Mouse (Mus musculus): ENCODE data around the gene Fmnl1. TPM values are rescaled to one million over a fixed set of nuclear protein-coding genes. Genes with fewer than 3 reads are reported as not detected.

The Fmnl1 gene
- polyA plus RNA-seq, 1 experiment from 2014 or later: 0.70 TPM

DNA sequence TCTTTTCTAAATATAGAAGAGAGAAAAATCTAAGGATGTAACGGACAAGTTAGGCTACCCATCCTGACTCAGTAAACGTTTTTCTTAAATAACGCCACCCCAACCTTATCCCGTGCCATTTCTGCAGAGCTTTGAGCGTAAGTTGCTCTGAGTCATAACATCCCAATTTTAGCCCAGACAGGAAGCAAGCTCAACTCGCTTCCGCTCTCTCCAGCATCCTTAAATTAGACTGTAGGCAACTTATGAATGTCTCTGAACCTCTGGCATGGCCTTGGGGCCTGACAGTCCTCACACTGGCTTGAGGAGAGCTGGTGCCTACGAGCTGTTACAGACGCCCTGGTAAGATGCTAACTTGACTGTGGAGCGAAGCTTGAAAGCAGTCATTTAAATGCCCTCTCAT, 52.5 kb downstream of the Fmnl1 start:
- Histone ChIP-seq H3K36me3 (replicated peaks; ENCODE audit: control insufficient read depth, insufficient read depth, low read depth, low read length) (peaks cover 3% of the 10 kb centered on the region), H3K9ac (replicated peaks; ENCODE audit: low read length) (no peak overlapping the region)

DNA sequence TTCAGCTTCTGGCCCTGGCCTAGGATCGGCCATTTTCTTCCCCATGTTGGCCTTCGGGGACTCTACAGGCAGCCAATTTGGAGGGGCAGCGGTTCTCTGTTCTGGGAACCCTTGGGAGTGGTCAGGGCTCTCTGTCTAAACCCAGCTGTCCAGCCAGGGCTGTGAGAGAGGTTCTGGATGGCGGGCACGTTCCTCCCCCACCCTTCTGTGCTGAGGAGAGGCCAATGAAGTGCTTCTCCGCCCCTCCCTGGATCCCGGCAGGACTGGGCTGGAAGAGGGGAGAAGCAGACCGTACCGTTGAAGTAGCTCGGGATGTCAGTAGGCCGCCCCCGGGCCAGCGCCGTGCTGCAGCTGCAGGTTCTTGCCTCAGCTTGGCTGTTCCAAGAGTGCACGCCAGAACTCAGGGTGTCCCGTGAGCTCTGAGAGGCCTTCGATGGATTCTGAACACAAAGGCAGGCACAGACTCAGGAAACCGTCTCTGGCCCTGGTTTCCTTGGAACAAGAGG, 53.1 kb downstream of the Fmnl1 start:
- H3K9ac ChIP-seq (replicated peaks; ENCODE audit: low read length): no peak overlapping the region; the same call in 1 of the 2 replicates
- H3K4me3 ChIP-seq (ENCODE audit: low read depth, low read length): no peak overlapping the region
- DNase-seq (ENCODE audit: low spot score) (no peak), ATAC-seq (replicated peaks; ENCODE audit: insufficient number of reproducible peaks, low FRiP score, low TSS enrichment, low read depth) (no peak)
- H3K4me2 ChIP-seq (ENCODE audit: low read depth, low read length): no peak overlapping the region
- no peaks in the 10 kb centered on the region for H3K9me3 ChIP-seq (replicated peaks; ENCODE audit: control insufficient read depth, low read length)
- no peaks in the 10 kb centered on the region; the same call in 1 of the 2 replicates for H3K4me1 ChIP-seq (ENCODE audit: control insufficient read depth, insufficient read depth, low read length)
- 0 out of 2 replicates have a peak overlapping the region, but pooled peaks have one; percentile 13 for H3K27ac ChIP-seq (replicated peaks; ENCODE audit: low read depth, low read length)
- H3K27me3 ChIP-seq (ENCODE audit: control insufficient read depth, insufficient read depth, low read length): no peaks in the 10 kb centered on the region
- peaks cover 3% of the 10 kb centered on the region for H3K36me3 ChIP-seq (replicated peaks; ENCODE audit: control insufficient read depth, insufficient read depth, low read depth, low read length)
- 55% methylated on average over 18 of the region's 18 CpGs for WGBS

More for the DNA sequence above, 52.5 kb downstream of the Fmnl1 start:
- H3K9me3 ChIP-seq (replicated peaks; ENCODE audit: control insufficient read depth, low read length): no peaks in the 10 kb centered on the region
- H3K4me1 ChIP-seq (ENCODE audit: control insufficient read depth, insufficient read depth, low read length): peaks cover 1% of the 10 kb centered on the region; the same call in 1 of the 2 replicates
- WGBS: 90% methylated on average over 10 of the region's 10 CpGs
- no peak overlapping the region for H3K27ac ChIP-seq (replicated peaks; ENCODE audit: low read depth, low read length)
- DNase-seq (ENCODE audit: low spot score): no peak
- ATAC-seq (replicated peaks; ENCODE audit: insufficient number of reproducible peaks, low FRiP score, low TSS enrichment, low read depth): no peak
- H3K4me2 ChIP-seq (ENCODE audit: low read depth, low read length): no peak overlapping the region
- H3K4me3 ChIP-seq (ENCODE audit: low read depth, low read length): no peak overlapping the region
- no peaks in the 10 kb centered on the region for H3K27me3 ChIP-seq (ENCODE audit: control insufficient read depth, insufficient read depth, low read length)

DNA sequence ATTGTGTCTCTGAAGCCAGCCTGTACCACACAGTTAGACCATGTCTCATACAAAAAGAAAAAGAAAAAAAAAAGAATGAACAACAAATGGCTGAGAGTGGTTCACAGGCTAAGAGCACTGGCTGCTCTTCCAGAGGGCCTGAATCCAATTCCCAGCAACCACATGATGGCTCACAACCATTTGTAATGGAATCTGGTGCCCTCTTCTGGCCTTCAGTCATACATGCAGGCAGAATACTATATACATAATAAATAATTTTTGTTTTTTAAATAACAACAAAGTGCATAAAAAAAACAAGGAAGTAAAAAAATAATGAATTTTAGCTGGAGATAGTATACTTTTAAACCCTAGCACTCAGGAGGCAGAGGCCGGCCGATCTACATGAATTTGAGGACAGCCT, 58.7 kb downstream of the Fmnl1 start:
- H3K4me2 ChIP-seq (ENCODE audit: low read depth, low read length): no peak overlapping the region
- DNase-seq (ENCODE audit: low spot score) (no peak), ATAC-seq (replicated peaks; ENCODE audit: insufficient number of reproducible peaks, low FRiP score, low TSS enrichment, low read depth) (no peak)
- no peak overlapping the region for H3K9ac ChIP-seq (replicated peaks; ENCODE audit: low read length)
- 95% methylated on average over 2 of the region's 2 CpGs for WGBS
- no peak overlapping the region for H3K27ac ChIP-seq (replicated peaks; ENCODE audit: low read depth, low read length)
- H3K27me3 ChIP-seq (ENCODE audit: control insufficient read depth, insufficient read depth, low read length): no peaks in the 10 kb centered on the region
- H3K36me3 ChIP-seq (replicated peaks; ENCODE audit: control insufficient read depth, insufficient read depth, low read depth, low read length): no peaks in the 10 kb centered on the region; the same call in 1 of the 2 replicates
- H3K4me1 ChIP-seq (ENCODE audit: control insufficient read depth, insufficient read depth, low read length): no peaks in the 10 kb centered on the region
- H3K4me3 ChIP-seq (ENCODE audit: low read depth, low read length): no peak overlapping the region
- no peaks in the 10 kb centered on the region for H3K9me3 ChIP-seq (replicated peaks; ENCODE audit: control insufficient read depth, low read length)

DNA sequence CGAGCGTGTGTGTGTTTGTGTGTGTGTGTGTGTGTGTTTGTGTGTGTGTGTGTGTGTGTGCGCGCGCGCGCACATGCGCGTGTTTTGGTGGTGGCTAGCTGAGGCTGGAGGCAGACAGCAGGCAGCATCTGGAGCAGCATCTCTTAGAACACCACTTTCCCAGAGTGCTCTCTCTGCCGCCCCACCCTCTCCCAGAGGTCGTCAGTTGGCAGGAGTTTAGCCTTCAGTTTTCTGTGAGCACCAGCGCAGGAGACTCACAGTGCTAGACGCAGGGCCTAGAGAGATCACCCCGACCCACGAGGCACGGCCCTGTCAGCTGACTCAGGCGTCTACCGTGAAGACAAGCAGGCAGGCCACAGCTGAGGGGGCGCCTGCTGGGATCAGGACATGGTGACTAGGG, 59.7 kb downstream of the Fmnl1 start:
- Histone ChIP-seq H3K9ac (replicated peaks; ENCODE audit: low read length) (no peak overlapping the region), H3K27ac (replicated peaks; ENCODE audit: low read depth, low read length) (no peak overlapping the region), H3K4me2 (ENCODE audit: low read depth, low read length) (no peak overlapping the region), H3K27me3 (ENCODE audit: control insufficient read depth, insufficient read depth, low read length) (no peaks in the 10 kb centered on the region), H3K4me1 (ENCODE audit: control insufficient read depth, insufficient read depth, low read length) (no peaks in the 10 kb centered on the region), H3K9me3 (replicated peaks; ENCODE audit: control insufficient read depth, low read length) (no peaks in the 10 kb centered on the region), H3K4me3 (ENCODE audit: low read depth, low read length) (no peak overlapping the region), H3K36me3 (replicated peaks; ENCODE audit: control insufficient read depth, insufficient read depth, low read depth, low read length) (no peaks in the 10 kb centered on the region; the same call in 1 of the 2 replicates)
- ATAC-seq (replicated peaks; ENCODE audit: insufficient number of reproducible peaks, low FRiP score, low TSS enrichment, low read depth) (no peak), DNase-seq (ENCODE audit: low spot score) (no peak)
- 91% methylated on average over 19 of the region's 19 CpGs for WGBS

DNA sequence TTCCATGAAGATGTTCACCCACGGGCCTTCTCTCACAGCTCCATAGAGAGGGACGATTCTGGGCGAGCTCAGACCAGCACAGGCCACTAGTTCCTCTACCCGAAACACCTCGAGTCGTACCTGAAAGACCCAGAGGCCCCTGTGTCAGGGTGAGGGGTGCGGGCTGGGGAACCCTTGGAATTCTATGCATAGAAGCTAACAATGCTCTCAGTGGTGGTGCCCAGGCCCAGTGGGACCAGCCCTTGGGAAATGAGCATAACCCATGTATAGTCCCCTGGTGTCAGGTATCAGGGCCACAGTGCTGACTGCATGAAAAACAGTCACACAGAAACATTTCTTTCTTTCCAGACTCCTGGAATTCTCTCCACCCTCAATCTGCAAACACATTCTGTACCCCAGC, 60.5 kb downstream of the Fmnl1 start:
- no peaks in the 10 kb centered on the region; the same call in 1 of the 2 replicates for H3K36me3 ChIP-seq (replicated peaks; ENCODE audit: control insufficient read depth, insufficient read depth, low read depth, low read length)

DNA sequence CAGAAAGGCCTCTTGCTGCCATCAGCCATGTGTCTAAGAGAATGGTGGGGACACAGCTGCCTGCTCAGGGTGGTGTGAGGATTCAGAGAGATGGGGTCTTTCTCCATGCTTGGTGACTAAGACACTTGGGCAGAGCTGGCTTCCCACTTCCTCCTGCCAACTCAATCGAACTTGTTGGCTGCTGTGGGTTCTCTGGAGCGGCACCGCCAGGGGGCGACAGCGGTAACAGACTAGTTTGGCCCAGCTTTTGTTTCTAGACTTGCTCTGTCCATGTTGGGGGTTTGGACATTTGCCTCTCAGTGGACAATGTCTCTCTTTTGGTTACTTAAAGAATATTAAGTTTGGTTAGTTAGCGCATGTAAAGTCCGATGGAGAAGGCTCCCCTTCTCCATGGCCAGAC, 62.1 kb downstream of the Fmnl1 start:
- H3K4me3 ChIP-seq (ENCODE audit: low read depth, low read length): no peak overlapping the region
- H3K27me3 ChIP-seq (ENCODE audit: control insufficient read depth, insufficient read depth, low read length): no peaks in the 10 kb centered on the region
- no peaks in the 10 kb centered on the region for H3K9me3 ChIP-seq (replicated peaks; ENCODE audit: control insufficient read depth, low read length)
- H3K36me3 ChIP-seq (replicated peaks; ENCODE audit: control insufficient read depth, insufficient read depth, low read depth, low read length): no peaks in the 10 kb centered on the region; the same call in 1 of the 2 replicates
- no peak overlapping the region for H3K4me2 ChIP-seq (ENCODE audit: low read depth, low read length)
- H3K4me1 ChIP-seq (ENCODE audit: control insufficient read depth, insufficient read depth, low read length): no peaks in the 10 kb centered on the region
- ATAC-seq (replicated peaks; ENCODE audit: insufficient number of reproducible peaks, low FRiP score, low TSS enrichment, low read depth) (no peak), DNase-seq (ENCODE audit: low spot score) (peak; percentile 84)
- no peak overlapping the region for H3K9ac ChIP-seq (replicated peaks; ENCODE audit: low read length)
- WGBS: 35% methylated on average over 7 of the region's 7 CpGs
- no peak overlapping the region for H3K27ac ChIP-seq (replicated peaks; ENCODE audit: low read depth, low read length)

More for the DNA sequence above, 60.5 kb downstream of the Fmnl1 start:
- no peak overlapping the region for H3K27ac ChIP-seq (replicated peaks; ENCODE audit: low read depth, low read length)
- 97% methylated on average over 7 of the region's 7 CpGs for WGBS
- H3K9me3 ChIP-seq (replicated peaks; ENCODE audit: control insufficient read depth, low read length): no peaks in the 10 kb centered on the region
- no peaks in the 10 kb centered on the region for H3K4me1 ChIP-seq (ENCODE audit: control insufficient read depth, insufficient read depth, low read length)
- H3K4me3 ChIP-seq (ENCODE audit: low read depth, low read length): no peak overlapping the region
- H3K27me3 ChIP-seq (ENCODE audit: control insufficient read depth, insufficient read depth, low read length): no peaks in the 10 kb centered on the region
- no peak for ATAC-seq (replicated peaks; ENCODE audit: insufficient number of reproducible peaks, low FRiP score, low TSS enrichment, low read depth)
- DNase-seq (ENCODE audit: low spot score): no peak
- H3K9ac ChIP-seq (replicated peaks; ENCODE audit: low read length): no peak overlapping the region
- no peak overlapping the region for H3K4me2 ChIP-seq (ENCODE audit: low read depth, low read length)

DNA sequence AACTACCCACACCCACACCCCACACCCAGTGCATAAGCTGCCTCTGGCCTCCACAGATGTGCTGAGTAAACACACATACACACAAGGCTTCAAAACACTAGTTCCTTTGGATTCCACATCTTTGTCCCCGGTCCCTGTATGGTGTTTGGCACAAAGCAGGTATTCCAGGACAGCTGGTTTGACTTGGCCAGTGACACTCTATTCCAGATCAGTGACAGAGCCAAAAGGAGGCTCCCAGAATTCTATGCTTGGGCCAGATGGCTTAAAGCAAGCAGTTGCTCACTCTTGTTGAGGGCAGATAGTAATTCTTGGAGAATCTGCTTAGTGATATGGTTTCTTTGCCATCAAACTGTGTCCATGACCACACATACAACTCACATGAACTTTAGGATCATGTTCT, 63.5 kb downstream of the Fmnl1 start:
- no peaks in the 10 kb centered on the region for H3K27me3 ChIP-seq (ENCODE audit: control insufficient read depth, insufficient read depth, low read length)
- no peaks in the 10 kb centered on the region; the same call in 1 of the 2 replicates for H3K36me3 ChIP-seq (replicated peaks; ENCODE audit: control insufficient read depth, insufficient read depth, low read depth, low read length)
- H3K9ac ChIP-seq (replicated peaks; ENCODE audit: low read length): no peak overlapping the region
- 65% methylated on average over 1 of the region's 1 CpGs for WGBS
- H3K27ac ChIP-seq (replicated peaks; ENCODE audit: low read depth, low read length): no peak overlapping the region
- H3K4me1 ChIP-seq (ENCODE audit: control insufficient read depth, insufficient read depth, low read length): no peaks in the 10 kb centered on the region
- DNase-seq (ENCODE audit: low spot score) (no peak), ATAC-seq (replicated peaks; ENCODE audit: insufficient number of reproducible peaks, low FRiP score, low TSS enrichment, low read depth) (no peak)
- no peak overlapping the region for H3K4me3 ChIP-seq (ENCODE audit: low read depth, low read length)
- H3K4me2 ChIP-seq (ENCODE audit: low read depth, low read length): no peak overlapping the region
- no peaks in the 10 kb centered on the region for H3K9me3 ChIP-seq (replicated peaks; ENCODE audit: control insufficient read depth, low read length)

DNA sequence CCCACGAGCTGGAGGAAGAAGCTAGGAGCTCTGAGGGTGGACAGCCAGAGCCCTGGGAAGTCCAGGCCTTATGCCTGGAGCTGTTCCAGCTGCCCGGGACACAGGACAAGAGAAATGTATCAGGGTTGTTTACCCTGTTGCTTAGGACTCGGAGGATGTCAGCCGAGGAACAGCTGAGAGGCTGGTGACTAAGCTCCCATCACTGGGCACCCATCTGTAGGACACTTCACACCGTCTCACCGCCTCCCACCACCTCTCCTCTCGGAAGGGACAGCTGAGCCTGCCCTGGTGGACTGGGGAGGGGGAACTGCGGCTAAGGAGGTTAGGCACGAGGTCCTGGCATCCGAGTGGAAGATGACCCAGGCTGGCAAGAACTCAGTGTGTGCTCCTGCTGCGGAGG, 64.8 kb downstream of the Fmnl1 start:
- Histone ChIP-seq H3K36me3 (replicated peaks; ENCODE audit: control insufficient read depth, insufficient read depth, low read depth, low read length) (no peaks in the 10 kb centered on the region; the same call in 1 of the 2 replicates), H3K27ac (replicated peaks; ENCODE audit: low read depth, low read length) (no peak overlapping the region), H3K4me2 (ENCODE audit: low read depth, low read length) (no peak overlapping the region), H3K9ac (replicated peaks; ENCODE audit: low read length) (no peak overlapping the region), H3K4me1 (ENCODE audit: control insufficient read depth, insufficient read depth, low read length) (no peaks in the 10 kb centered on the region), H3K27me3 (ENCODE audit: control insufficient read depth, insufficient read depth, low read length) (no peaks in the 10 kb centered on the region), H3K9me3 (replicated peaks; ENCODE audit: control insufficient read depth, low read length) (no peaks in the 10 kb centered on the region), H3K4me3 (ENCODE audit: low read depth, low read length) (no peak overlapping the region)
- ATAC-seq (replicated peaks; ENCODE audit: insufficient number of reproducible peaks, low FRiP score, low TSS enrichment, low read depth): no peak
- 75% methylated on average over 11 of the region's 11 CpGs for WGBS
- no peak for DNase-seq (ENCODE audit: low spot score)

Measured in embryonic facial prominence, embryonic 11.5 days (tissue).